Mouse (Mus musculus) testis, postnatal 10 days (tissue): ENCODE data around the gene Iffo2.
A peak's percentile ranks its signal among the peaks of the same experiment; 100 is the strongest.

ENCODE experiments used
- DNase-seq: peaks from one replicate; pipeline ENCODE4 v3.0.0; 2021; ENCODE audit warnings: low spot score

Iffo2 gene

DNA sequence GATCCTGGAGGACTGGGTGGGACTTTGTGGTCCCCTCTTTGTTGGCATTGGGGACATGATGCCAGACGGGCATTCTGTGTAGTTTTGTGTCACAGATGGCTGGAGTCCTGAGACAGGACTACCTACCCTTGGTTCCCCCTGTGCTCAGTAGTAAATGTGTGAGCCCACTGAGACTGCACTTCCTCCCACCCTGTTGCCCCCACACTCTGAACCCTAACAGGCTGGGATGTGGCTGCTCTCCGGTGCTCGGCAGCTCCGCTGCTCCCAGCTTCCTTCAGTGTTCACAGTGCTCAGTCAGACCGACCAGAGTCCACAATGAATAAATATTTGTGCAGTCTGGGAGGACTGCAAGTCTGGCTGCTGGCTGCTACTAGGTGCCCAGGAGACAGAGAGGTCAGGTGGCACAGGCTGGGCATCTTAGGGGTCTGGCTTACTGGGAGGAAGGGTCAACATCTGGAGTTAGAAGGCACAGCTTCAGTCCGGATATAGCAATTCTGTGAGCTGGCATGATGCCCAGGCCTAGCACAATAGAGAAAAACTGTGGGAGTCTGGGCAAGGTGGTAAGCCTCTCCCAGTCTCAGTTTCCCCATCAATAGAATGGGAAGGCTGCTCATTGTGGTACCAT is 51.2 kb downstream of the Iffo2 start:
- no peak for DNase-seq

DNA sequence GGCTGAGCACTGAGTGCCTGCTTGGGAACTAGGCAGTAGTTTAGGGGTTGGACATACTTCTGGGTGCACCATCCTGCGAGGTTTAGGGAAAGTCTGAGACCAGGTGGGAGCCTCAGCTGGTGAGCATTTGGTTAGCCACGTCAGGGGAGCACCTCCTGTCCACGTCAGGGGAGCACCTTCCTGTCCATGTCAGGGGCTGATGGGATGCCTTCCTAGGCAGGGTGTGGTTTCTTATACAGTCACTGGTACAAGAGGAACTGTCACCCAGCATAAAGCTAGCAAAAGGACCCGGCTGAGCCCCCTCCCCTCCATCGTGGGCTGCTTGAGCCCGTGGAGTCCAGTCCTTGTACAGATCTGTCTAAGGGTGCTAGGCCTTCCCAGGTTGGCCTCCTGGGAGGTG is 52.0 kb downstream of the Iffo2 start:
- DNase-seq: no peak

DNA sequence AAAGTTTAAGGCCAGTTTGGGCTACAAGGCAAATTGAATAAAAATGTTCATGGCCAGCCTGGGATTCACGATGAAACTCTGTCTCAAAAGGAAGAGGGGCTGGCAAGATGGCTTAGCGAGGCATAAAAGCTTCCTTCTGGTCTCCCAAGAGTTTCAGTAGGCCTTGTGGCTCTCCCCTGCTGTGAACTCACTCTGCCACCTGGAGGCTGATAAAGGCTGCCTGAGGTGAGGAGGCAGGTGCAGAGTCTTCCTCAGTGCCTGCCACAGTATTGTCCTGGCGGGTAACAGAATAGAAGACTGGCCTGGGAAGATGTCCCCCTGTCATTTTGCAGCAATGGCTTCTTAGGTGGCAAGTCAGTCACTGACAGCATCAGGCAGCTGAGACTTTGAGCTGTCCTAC is 52.6 kb downstream of the Iffo2 start:
- no peak for DNase-seq

DNA sequence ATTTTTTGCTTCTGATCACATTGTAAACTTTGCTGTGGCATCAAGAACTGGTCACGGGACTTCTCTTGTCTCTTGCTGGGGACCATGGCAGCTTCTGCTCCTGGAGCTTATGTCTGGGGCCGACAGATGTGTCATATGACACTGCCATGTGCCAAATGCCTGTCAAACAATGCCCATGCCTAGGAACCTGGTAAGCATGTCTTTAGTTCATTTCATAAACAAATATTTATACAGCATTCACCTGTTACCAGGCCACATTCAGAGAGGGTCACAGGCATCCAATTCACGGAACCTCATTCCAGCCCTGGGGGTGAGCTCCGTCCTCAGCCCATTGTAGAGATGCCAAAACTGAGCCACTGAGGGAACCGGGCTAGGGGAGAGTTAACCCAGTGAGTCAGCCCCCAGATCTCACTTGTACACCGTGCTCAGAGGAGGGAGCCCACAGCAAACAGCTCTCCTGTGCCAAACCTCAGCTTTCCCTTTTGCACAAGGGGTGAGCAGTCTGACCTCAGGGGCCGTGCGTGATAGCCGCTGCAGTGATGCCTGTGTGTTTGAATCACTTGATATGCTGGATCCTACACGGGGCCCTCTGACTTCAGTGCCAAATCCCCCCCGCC is 53.4 kb downstream of the Iffo2 start:
- DNase-seq: no peak

DNA sequence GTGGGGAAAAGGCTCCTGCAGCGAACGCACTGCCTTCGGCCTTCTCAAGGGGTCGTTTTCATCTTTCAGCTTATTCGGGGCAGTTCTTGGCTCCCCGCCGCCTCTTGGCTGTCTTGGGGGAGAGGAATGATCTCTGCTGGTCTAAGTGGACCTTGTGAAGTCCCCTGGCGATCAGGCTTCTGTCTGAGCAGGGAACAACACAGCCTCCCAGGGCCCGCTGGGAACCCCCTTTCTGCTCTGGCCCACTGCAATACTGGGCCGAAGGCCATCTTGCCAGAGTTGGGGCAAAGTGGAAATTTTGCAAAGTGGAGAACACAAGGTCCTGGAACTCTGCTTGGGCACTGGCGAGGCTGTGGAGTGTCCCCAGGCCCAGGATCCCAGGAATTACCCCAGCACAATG is 54.4 kb downstream of the Iffo2 start:
- no peak for DNase-seq

DNA sequence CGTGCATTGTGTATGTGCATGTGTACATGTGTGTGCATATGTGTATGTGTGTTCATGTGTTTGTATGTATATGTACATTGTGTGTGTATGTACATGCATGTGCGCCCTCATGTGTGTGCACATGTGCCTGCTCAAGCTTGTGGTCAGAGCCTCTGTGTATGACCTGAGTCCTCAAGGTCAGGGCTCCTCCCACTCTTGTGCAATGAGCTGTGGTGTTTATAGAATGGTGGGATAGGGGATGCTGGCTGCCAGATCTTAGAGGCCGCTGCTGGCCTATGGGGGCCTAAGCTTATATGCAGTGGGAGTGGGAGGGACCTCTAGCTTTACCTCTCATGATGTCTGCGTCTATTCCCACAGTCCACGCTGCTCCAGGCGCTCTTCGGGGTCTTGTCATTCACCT is 55.4 kb downstream of the Iffo2 start:
- DNase-seq: no peak

DNA sequence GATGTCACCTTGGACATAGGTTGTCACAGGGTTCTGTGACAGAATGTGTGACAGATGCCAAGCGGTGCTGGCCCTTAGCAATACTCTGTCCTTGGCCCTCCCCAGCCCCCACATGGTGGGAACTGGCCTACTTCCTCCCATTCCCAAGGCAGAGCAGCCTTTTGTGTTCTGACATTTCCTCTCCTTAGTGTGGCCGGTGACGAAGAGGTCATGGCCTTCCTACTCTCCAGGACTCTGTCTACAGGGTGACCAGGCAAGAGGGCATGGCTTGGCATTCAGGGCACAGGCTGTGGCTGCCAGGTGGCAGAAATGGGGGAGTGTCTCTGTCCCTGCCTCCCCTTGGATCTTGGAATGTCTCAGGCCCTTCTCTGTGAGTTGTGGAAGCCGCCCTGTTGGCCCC is 57.0 kb downstream of the Iffo2 start:
- DNase-seq: no peak

DNA sequence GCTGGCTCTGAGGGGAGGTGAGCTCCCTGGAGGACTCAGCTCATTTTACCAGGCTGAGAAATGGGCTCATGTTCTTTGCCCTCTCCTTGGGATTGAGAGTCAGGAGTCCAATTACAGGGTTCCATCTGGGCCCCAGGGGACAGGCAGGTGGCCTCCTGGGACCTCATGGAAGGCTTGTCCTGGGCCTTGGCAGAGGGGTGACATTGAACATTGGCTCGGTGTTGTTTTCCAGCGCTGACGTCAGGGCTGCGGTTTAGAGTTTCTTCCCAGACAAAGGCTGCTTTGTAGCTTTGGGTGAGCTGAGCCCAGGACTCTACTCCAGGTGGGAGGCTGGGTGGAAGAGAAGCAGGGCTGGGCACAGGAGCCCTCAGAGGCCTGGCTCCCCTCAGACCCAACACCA is 57.4 kb downstream of the Iffo2 start:
- DNase-seq: no peak

DNA sequence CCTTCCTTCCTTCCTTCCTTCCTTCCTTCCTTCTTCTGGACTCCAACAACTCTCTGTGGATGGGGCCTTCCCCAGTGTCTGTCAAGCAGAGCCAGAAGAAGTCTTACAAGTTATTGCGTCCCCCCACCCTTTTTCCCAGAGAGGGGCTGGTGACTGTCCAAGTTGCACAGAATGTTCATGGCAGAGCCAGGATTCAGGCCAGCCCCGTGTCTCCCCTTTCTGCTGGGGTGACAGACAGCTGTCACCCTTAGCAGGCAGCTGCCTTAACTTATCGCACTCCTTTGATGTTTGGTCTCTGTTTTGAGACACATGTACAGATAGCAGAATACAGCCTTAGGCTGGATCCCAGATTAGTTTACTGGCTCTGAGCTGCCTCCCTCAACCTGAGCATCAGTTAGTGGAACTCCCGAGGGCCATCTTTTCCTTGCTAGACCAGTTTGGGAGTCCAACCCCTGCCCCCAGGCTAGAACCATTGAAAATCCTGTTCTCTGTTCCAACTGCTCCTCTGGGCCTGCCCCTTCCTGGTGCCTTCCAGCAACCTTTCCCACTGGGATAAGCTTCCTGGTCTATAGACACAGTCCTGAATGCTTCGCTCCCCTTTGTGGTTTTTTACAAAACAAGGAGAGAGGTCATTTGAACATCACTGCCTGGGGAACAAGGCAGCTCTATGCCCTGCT is 59.1 kb downstream of the Iffo2 start:
- DNase-seq: no peak

DNA sequence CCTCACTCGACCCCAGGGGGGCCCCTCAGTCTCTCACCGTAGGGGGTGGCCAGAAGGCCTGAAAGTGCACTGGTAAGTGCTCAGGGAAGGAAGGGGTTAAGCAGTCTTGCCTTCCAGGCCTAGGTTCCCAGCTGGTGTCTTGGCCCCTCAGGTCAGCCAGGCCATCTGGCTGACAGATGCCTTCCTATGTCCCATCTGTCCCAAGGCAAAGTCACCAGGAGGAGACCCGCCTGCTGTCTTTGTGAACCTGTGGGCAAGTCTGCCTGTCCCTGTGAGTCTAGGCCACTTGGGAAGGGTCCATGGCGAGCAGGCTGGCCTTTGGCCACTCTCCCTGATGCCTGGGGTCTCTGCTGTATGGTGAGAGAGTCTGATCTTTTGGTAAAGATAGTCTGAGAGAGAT is 60.1 kb downstream of the Iffo2 start:
- no peak for DNase-seq

DNA sequence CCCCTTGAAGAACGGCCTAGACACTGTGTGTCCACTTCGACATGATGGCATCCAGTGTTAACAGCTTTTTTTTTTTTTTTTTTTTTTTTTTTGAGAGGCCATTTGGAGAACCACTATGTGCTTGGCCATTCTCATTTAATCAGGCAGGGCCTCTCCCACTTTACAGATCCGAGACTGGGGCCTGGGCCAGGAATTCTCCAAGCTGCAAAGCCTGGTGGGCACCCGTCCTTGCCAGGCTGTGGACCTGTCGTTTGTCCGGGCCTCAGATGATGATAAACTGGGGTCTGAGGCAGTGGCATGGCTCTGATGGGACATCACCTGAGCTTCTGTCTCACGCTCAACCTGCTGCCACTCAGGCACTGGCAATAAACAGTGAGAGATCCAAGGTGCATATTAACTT is 62.5 kb downstream of the Iffo2 start:
- DNase-seq: no peak

DNA sequence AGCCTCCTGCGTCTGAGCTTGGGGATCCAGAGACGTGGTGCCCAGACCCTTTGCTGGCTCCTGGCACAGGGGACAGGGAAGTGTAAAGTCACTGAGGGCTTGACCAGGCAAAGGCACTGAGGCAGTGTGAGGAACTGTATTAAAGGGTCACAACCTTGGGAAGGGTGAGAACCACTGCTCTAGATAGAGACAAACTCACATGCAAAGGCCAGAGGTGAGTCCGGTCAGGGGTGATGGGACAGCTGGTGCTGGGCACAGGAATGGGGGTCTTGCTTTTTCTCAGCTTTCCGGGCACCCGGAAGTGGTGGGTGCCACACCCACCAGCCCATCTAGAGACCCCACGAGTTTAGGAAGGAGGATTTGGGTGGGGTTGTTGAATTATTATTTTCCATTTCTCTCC is 63.0 kb downstream of the Iffo2 start:
- DNase-seq: no peak

DNA sequence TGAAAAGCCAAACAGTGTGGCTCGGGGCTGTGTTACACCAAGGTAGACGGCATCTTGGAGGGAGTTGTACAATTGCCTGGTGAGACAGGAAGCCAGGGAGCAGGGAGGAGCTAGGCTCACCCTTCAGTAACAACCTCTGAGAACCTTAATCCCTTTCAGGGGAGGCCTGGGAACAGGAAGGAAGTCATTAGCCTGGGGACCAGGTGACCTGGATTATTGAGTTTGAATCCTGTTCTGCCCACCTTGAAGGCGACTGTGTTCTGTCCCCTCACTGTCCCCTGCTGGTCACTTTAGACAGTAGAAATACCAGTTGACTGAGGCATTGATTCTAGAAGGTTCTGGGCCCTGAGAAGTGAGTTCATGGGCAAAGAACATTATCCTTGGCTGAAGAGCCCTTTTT is 63.7 kb downstream of the Iffo2 start:
- no peak for DNase-seq

DNA sequence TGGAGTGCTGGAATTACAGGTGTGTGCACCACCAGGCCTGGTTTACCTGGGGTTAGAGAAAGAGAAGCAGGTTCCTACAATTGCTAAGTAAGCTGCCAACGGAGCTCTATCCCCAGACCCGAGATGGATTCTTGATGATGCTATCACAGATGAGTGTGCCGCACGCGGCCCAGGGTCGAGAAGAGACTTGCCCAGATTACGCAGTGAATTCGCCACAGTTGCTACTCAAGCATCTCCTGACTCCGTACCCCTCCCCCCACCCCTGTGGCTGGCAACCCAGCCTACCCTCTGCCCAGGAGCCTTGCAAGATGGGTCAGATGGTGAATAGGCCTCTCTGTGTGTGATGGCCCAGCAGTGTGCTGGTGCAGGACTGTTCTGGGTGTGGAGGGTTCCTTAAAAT is 66.4 kb downstream of the Iffo2 start:
- DNase-seq: no peak

DNA sequence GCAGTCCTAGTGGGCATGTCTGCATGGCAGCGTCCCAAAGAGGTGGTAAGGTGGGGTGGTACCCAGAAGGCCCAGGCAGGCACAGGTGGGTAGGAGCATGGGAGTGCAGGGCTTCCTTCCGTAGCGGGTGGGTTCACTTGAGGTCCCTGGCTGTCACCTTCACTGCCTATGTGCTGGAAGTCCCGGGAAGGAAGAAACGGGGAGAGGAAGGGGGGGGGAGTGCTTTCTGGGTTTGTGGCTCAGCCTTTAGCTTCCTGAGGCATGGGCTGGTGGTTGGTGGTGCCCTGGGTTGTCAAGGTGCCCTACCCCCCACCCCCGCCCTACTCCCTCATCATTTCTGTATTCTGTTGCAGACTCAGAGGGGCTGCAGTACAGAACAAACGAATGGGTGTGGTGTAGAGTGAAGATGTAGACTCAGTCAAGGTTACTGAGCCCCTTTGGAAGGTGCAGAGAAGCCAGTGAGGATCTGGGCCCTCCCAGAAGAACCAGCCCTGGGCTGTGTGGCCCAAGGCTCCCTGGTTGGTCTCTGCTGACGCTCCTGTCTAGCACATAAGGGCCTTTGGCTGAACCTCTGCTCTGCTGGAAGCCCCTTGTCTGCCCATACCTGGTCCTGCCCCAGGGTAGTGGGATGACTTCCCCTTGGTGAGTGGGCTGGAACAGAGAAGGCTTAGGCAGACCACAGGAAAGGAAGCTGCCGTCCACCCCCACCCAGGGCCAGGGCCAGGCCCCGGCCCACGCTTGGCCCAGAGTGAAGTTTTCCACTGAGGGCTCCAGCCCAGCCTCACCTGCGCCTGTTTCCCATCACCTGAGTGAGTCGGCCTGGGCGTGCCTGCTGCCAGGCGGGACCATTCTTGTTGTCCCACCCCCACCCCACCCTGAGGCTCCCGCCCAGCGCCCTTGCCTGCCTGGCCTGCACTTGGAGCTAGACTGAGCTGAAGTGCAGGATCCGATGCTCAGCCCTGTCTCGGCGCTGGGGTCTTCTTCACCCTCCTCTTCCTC is 67.2 kb downstream of the Iffo2 start:
- DNase-seq: no peak

DNA sequence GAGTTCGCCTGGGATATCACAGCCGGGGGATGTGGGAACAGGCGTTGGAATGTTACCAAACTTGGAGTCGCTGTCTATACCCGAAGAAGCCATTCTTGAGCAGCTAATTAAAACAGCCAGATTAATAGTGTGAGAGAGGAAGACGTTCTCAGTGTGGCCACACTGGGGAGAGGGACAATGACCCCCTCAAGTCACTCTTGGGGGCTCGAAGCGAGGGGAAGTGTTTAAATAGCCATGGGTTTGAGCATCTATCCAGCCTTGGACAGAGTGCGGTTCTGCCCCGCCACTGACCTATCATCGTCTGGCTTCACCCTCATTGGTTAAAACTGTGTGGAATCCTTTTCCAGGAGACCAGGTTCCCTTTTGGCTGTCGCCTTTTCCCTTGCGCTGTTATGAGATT is 68.0 kb downstream of the Iffo2 start:
- no peak for DNase-seq

DNA sequence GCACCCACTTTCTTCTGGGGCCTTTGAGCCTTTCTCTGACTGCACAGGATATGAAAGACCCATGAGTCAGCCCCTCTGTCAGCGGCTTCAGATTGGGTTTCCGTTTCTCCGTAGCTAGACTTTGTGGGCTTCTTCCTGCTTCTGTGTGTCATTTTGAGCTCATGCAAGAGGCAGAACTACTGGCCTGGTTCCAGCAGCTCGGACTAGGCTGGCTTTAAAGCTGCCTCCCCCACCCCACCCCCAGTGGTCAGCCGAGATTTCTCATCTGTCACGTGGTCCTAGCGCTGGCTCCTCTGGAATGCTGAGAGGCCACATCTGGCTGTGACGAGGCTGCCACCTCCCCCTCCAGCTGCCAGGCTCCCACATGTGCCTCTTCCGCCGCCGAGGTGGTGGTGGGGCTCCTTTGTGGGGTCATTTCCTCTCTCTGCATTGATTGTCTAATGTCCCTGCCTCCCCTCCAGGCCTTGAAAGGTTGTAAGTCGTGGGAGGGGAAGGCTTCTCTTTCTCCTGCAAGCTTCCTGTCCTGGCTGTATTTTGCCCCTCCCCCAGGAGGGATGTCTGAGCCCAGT is 68.7 kb downstream of the Iffo2 start:
- DNase-seq: peak; percentile 93

DNA sequence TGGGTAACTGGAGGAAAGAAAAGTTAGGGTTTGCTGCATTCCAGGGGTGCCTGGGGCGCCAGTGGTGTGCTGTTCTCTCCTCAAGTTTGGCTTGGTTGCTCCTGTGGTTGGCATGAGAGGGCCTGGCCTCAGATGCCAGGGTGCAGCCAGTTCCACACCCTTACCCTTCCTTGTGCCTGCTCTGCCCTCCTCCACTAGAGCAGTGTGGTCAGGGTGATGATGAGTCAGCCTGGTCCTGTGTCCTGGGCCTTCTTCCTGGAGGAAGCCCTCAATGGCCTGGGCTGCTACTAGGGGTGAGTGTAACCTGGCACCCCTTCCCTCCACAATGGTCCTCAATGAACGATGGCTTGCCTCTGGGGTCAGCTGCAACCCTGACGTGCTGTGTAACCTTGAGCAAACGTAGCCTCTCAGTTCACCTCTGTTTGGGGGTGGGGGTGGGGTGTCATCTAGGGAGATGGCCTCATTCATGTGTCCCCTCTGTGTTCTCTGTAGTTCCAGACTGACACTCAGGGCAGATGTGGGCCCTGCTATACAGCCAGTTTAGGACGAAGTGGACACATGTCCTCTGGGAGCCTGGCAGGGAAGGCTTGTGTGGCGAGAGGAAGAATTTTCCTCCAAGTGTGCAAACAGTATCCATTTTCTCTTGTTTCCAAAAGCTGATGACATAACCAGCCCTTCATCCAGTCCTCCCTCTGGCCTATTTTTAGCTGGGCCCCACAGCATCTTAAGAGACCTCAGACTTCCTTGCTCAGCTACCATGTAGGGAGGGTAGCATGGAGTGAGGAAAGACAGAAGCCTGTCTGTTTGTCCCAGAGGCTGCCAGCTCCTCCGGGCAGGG is 71.4 kb downstream of the Iffo2 start:
- DNase-seq: no peak

DNA sequence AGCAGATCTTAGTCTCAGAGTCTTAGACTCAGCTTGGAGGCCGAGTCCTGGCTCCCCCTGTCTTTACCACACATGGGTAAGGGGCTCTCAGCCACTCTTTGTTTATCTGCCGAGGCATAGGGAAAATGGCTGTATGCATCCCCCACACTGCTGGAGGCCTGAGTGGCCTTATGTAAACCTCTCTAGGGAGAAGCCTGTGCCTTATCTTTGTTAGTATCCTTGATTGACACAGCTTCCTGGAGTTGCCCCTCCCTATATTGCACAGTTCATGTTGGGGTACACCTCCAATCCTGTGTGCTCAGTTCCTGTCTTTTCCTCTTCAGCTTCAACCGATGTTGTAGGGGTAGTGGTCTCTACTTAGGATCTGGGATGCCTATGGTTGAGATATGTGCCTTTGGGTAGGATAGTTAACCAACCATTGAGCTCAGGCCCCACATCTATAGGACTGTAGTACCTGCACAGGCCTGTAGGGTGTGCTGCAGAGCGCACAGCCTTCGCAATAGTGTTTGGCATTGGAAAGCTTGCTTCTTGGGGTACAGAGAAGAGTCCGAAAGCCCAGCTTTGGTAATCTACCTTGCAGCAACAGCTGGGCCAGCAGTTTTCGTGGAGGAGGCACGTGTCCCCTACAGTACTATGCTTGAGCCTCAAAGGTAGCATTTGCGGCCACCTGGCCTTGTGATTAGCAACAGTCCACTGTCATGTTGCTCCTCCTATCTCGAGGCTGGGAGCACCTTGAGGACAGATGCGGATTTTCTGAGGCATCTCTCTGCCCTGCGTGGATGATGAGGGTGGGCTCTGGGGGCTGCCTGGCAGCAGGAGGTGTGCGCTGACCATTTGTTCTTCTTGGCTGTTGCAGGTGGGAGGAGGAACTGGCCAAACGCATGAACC is 72.3 kb downstream of the Iffo2 start, which contains the start of gene Gm21969:
TSS of gene Gm21969 (plus strand) at position 830 of the 888 bp plus-strand sequence.
- peak; percentile 78 for DNase-seq

DNA sequence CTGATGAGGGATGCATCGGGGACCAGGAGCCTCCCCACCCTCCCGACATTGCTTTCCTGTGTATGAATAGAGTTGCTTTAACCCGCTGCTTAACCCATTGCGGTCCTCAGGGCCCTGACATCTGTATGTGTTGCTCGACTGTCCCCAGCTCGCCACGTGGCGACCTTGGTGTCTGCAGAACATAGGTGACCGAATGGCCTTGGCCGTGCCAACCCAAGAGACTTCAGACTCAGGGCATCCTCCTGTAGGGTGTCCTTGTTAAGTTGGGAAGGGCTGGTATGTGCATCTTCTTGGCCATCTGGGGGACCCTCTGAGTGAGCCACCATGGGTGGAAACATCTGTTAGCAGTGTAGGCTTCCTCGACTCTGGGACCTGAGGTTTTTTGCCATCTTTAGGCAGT is 74.9 kb downstream of the Iffo2 start:
- DNase-seq: no peak
